Mouse (Mus musculus): ENCODE data around the gene H1foo.

Gene H1foo

GRCm38 (mm10) chr6:115961743-115962142, 17.0 kb downstream of the H1foo start:
- no peak for DNase-seq (ENCODE audit: low spot score in 2 of 2)

DNA sequence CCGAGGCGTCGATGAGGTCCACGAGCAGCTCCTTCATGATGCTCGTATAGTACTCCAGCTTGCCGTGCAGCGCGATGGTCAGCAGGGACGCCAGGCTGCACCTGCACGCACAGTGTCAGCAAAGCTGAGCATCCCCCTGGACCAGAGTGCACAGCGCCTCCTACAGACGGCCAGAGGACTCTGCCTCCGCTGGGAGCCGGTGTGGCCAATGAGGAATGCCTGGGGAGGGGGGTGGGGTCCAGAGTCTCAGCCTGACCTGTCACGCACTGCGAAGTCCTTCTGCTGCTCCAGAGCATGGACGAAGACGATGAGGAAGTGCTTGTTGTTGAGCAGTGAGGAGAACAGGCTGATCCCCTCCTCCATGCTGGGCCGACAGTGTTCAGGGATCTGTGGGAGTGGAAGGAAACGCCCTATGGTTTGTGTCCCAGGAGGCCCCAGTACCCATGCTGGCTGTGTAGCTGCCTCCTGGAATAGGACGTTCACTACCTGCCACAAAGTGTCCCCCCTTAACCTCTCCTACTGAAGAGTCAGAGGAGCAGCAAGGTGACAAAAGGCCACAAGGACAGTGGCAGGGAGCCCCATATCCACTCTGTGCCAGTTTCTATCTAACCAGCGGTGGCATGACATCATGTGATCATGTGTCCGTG, 17.8 kb downstream of the H1foo start:
- no peak for DNase-seq (ENCODE audit: low spot score in 2 of 2)

DNA sequence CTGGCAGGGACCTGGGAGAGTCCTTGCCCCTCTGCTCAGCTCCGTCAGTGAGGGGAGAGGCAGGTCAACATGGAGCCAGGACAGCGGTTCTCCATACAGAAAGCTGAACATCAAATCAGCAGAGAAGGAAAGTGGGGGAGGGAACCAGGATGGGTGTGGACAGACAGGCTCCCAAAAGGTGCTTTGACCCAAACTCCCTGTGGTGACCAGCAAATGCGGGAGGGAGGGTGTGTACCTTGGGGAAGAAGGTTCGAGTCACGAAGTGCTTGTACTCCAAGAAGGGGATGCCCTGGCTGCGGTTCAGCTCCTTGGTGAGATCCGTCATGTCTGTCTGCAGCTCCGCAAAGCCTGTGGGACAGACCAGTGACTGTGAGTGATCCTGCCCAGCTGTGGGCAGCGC, 18.9 kb downstream of the H1foo start:
- DNase-seq (ENCODE audit: low spot score in 2 of 2): no peak

DNA sequence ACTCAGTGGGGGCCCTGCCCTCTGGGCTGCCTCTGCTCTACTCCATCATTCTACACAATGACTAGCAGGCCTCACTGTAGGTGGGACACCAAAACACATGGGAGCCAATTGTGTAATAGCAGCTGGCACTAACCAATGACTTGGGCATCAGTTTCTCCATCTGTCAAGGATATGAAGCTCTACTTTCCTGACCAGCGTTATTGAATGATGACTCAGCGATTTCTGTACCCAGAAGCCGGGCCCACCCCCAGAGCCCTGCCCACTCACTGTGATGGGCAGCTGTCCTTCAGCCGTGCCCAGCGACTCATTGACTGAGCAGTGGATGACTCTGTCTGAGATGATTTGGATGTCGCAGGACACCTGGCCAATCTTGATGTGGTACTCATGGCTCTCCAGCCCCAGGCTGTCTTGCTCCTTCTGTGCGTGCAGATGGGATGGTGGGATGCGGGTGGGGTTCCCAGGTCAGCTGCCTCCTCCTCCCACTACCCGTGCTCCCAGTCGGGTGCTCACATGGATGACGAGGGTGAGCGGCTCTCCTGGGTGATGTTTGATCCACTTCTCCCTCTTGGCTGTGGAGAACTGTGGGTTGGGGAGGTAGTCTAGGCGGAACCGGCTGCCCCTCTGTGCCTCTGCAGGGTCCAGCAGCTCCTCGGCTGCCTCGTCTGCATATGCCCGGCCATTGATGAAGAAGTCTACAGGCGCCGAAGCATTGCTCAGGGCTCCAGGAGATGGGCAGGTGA, 21.7 kb downstream of the H1foo start:
- DNase-seq (ENCODE audit: low spot score in 2 of 2): no peak

DNA sequence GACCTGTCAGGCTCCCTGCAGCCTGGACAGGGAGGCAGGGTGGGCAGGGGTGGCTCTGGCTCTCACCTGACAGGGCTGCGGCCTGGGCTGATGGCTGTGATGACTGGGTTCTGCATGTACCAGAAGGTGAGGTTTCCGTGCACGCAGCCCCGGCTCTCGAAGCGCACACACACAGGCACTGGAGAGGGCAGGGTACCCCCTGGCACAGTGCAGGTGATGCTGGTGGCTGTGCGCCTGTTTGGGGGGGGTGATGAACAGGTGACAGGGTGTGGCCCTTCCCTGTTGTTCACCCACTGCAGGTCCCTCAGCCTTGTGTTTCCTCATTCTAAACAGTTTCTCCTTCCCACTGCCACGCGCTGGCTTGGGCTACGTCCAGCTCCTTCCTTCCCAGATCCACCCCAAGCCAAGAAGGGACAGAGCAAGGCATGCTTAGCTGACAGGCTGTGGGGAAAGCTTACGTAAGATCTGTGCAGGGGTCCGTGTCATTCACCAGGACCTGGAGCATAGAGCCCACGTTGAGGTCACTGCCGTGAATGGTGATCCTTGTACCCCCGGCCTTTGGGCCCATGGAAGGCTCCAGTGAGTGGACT, 22.6 kb downstream of the H1foo start:
- no peak for DNase-seq (ENCODE audit: low spot score in 2 of 2)

- no peak for DNase-seq (ENCODE audit: low spot score in 2 of 2)
These were observed 23.3 kb downstream of the H1foo start for GRCm38 (mm10) chr6:115968086-115968485.

DNA sequence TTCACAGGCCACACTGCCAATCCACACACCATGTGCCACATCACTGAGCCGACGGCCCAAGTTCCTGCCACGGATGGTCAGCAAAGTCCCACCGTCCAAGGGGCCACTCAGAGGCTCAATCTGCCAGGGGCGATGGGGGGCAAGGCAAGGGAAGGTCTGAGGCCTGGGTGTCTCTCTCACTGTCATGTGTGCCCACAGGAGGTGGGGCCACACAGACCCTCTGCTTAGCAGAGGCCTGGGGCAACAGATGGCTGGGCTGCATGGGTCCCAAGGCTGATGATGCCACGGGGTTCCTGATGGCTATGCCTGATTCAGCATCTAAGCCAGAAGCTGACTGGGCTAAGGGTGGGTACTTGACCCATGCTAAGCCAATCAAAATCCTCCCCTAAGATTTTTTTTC, 24.0 kb downstream of the H1foo start:
- DNase-seq (ENCODE audit: low spot score in 2 of 2): no peak

- DNase-seq (ENCODE audit: low spot score in 2 of 2): no peak
These were observed 24.4 kb downstream of the H1foo start for GRCm38 (mm10) chr6:115969103-115969502.

DNA sequence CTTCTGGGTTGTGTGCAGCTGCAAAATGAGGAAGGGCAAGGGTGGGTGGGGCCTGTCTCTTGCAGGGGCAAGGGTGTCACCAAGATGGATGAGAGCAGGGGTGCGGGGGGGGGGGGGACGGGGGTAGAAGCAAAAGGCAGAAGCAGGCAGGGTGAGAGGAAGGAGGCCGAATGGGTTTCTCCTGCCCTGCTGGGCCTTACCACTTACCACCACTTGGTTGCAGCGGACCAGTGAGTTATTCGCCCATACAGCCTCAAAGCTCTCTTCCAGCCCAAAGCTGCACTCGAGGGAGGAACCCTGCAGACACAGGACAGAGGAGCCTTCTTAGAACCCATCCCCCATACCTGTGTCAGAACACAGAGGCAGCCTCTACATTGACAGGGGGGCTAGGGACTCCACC, 25.2 kb downstream of the H1foo start:
- no peak for DNase-seq (ENCODE audit: low spot score in 2 of 2)

DNA sequence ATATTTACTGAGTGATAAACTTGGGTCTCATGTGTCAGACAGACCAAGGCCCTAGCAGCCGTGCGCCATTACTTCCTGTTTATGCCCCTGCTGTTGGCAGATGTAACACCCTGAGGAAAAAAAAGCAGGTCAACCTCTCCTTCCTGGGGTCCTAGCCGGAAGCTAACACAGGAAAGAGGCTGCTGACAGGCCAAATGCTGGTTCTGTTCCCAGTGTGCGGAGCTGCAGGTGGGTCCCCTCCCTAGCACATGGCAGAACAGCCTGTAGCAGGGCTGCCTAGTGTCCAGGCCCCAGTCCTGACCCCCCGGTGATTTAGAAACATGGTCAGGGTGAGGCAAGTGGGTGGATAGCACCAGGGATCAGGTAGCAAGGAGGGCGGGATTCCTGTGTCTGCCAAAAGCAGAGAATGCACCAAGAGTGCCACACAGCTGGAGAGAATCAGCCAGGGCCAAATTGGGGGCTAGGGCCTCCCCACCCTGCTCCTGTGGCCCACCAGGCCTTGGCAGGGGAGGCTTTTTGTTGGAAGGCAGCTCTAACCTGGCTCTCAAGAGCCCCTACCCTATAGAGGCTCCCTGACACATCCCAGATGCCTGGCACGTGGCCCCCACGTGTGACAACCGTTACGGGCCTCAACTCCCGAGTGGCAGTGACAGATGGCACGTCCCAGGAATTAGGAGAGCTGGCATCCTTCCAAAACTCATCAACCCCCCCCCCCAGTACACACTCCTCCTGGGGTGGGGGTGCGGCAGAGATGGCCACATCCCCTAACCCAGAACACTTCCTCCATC, 26.7 kb downstream of the H1foo start:
- DNase-seq (ENCODE audit: low spot score in 2 of 2): no peak

- DNase-seq (ENCODE audit: low spot score in 2 of 2): no peak
These were observed 27.5 kb downstream of the H1foo start for GRCm38 (mm10) chr6:115972083-115972764.

DNA sequence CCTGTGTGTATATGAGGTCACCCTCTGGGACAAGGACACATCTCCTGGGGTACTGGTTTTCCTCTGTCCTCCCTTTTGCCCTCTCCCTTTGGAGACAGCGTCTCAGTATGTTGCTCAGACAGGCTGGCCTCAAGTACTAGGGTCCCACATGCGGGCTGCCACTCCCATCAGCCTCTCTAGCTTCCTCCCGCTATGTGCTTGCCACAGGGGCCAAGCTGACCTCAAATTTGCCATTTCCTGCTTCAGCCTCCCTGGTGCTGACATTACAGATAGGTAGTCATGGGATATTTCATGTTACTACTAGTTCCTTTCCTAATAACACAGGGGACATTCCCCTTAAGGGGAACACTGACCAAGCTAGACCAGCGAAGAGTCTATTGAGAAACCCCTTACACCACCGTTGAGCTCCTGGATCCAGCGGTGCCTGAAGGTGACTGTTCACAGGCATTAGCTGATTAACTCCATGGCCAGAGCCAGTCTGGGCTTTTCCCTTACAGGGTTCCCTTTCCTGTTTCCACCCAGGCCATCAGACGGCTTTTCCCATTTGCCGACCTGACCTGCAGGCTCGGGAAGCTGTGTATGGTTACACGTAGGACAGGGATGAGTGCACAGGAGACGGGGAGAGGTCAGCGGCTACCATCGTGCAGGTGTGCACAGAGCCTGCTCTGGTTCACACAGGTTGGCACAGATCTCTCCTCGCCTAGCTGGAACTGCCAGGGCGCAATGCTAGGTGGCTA, 28.6 kb downstream of the H1foo start:
- DNase-seq (ENCODE audit: low spot score in 2 of 2): no peak

GRCm38 (mm10) chr6:115973881-115974662, 29.3 kb downstream of the H1foo start:
- DNase-seq (ENCODE audit: low spot score in 2 of 2): no peak

DNA sequence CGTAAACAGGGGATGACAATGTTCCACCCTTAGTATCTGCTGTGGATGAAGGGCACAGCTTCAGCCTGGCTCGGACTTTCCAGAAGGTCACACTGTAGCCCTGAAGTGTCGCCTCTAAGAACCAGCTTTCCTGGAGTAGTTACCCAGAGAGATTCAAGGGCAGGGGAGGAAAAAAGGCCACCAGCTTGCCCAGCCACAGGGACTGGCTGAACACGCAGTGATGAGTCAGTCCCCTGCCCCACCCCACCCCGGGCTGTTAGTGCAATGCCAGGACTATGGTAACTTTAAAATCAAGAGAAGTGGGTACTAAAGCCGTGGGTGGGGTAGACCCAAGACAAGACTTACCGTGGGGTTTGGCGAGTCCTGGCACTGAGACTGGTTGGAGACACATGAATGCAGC, 30.9 kb downstream of the H1foo start:
- no peak for DNase-seq (ENCODE audit: low spot score in 2 of 2)

DNA sequence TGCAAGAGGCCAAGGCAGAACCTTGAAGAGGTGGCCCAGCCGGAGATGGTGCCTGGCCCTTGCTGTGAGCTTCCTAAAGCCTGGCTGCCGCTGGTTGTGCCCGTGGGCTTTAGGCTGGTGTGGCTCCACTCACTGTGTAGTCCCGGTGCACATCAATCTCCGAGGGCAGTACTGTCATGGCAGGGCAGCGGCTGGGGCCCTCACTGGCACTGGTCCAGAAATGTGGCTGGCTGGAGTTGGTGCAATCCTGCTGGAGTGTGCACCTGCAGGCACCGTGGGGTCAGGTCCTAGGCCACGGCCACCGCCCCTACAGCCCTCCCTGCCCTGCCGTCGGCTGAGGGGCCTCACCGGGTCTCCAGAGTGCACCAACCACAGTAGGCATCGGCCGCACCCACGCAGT, 33.1 kb downstream of the H1foo start:
- no peak for DNase-seq (ENCODE audit: low spot score in 2 of 2)

DNA sequence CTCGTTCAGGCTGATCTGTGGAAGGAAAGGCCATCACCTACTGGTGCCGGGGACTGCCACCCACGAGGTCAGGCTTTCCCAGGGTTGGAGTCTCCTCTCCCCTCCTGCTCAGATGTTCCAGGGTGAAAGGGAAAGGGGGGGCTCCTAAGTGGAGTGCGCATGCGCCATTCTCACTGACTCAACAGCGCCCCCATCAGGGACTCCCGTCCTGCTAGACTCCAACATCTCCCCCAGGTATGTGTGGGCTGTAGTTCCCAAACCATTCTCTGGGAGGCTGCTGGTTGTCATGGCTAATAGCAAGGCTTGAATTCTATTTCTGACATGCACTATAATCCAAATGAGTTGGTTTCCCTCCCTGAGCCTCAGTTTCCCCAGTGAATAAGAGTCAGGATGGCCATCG, 33.9 kb downstream of the H1foo start:
- DNase-seq (ENCODE audit: low spot score in 2 of 2): no peak

DNA sequence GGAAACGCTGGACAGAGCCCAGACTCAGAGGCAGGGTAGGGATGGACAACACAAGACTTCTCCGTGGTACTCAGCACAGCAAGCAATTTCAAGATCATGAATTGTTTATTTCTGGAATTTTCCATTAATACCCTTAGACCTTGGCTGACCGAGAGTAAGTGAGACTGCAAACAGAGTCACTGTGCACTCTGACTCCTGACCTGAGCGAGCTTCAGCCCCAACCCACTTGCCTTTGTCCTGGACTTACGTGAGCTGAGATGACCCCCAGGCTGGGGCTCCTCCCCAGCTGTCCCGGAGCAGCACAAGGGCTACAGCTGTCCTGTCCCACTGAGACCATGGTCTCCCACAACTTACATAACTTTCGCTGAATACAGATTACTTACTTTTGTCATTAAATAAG, 38.2 kb downstream of the H1foo start:
- no peak for DNase-seq (ENCODE audit: low spot score in 2 of 2)

GRCm38 (mm10) chr6:115983306-115984038, 38.7 kb downstream of the H1foo start:
- DNase-seq (ENCODE audit: low spot score in 2 of 2): no peak

DNA sequence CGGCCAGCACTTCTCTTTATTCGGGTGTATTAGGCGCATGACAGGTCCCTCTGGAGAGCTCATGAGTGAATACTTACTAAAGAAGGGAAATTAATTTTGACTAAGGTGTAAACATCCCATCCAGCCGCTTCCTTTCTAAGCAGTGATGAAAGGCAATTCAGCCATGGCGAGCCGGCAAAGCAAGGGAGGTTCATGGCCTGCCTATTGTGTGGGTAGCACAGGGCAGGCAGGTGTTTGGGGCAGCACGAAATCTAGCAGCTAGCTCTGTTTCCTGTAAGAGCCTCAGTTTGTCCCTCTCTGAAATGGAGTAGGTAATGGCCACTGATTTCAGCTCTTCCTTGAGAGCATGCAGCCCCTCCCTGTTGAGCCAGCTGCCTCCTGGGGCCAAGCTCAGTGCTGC, 39.8 kb downstream of the H1foo start:
- no peak for DNase-seq (ENCODE audit: low spot score in 2 of 2)

DNA sequence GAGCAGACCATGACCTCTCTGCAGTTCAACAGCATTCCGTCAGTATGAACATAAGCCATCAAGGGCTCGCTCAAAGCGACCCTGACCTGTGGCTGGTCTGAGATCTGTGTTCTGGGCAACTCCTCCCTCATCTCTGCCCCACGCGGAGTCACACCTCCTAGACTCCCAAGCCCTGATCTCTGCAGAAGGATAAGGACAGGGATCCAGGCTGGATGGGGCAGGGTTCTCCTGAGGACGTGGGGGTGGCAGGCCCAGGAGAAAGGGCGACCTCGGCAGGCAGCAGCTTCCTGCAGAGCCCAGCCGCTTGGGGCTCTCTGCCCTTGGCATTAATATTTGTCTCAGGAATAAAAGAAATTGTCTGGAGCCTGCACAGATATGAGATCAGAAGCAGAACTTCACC, 40.9 kb downstream of the H1foo start:
- no peak for DNase-seq (ENCODE audit: low spot score in 2 of 2)

Data from frontal cortex, postnatal 10 days (tissue).